Mouse (Mus musculus): ENCODE data around the gene Zc2hc1c.
A peak's percentile ranks its signal among the peaks of the same experiment; 100 is the strongest.

Gene Zc2hc1c

DNA sequence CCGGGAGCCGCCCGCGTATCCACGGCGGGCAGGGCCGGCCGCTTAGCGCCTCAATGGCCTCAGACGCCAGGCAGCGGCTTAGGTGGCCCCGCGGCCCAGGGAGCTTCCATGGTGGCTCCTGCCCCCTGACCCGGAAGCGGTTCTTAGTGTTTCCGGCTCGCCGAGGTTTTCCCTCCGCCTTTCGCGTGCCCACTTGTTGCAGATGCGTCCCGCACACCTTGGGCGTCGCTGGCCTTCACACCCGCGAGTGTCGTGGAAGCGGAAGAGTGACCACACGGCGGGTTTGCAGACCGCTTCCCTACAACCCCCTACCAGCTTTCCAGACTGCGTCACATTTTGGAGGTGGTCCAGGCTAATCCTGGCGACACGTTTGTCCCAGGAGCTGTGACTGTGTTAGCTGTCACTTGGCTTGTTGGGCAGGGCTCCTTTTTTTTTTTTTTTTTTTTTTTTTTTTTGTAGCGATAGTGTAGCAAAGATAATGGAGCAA is 50.9 kb downstream of the Zc2hc1c start, which contains the start of gene Nek9:
Nek9 (minus strand) TSS at position 120 of the 487 bp plus-strand sequence.
- peak; percentile 95 for DNase-seq (ENCODE audit: low read depth, low spot score)

DNA sequence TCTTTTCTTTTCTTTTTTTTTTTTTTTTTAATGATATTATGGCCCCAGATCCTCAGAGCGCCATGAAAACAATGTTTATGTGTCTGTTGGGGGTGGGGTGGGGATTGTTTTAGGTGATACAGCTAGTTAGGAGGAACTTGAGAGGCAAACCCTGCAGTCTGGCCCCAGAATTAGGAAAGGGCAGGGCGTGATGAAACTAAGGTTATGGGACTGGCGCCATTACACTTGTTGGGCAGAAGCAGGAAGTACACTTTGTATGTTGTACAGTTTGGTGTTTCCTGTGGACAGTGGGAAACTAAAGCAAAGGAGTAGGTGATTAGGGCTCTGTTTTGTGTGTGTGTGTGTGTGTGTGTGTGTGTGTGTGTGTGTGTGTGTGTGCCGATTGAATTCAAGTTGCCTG is 51.6 kb downstream of the Zc2hc1c start:
- no peak for DNase-seq (ENCODE audit: low read depth, low spot score)

DNA sequence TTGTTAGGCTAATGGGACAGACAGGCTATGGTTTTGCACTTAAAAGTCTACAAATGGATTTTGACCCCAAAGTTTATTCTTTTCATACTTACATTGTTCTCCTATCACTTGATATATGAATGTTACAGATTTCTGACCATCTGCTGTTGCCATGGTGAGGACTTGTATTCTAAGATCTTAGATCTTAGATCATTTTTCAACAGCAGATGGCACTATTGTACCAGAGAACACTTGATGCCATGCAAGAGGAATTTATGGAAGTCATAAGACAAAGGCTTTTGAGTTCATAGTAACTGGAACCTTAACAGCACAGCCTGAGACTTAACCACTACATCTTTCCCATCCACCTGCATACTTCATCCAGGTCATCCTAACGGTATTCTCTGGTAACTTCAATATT is 52.7 kb downstream of the Zc2hc1c start:
- peak; percentile 93 for DNase-seq (ENCODE audit: low read depth, low spot score)

- no peak for DNase-seq (ENCODE audit: low read depth, low spot score)
Observed at GRCm38 (mm10) chr12:85342310-85342709, 53.9 kb downstream of the Zc2hc1c start.

DNA sequence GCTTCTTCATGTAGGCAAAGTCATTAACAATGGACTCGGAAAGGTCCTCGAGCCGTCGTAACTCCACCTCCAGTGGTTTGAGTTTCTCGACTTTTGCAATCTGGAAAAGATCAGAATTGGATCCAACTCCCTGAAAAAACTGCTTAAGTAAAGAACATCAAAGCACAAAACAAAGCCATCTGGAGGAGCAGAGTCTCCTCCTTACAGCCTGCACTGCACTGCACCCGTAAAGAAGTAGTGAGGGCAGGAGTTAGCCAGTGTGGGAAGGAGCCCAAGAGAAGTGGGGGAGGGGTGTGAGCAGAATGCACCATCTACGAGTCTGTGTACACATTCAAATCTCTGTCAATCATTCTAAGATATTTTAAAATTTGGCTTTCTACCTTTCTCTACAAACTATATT is 55.9 kb downstream of the Zc2hc1c start:
- DNase-seq (ENCODE audit: low read depth, low spot score) = peak; percentile 39

DNA sequence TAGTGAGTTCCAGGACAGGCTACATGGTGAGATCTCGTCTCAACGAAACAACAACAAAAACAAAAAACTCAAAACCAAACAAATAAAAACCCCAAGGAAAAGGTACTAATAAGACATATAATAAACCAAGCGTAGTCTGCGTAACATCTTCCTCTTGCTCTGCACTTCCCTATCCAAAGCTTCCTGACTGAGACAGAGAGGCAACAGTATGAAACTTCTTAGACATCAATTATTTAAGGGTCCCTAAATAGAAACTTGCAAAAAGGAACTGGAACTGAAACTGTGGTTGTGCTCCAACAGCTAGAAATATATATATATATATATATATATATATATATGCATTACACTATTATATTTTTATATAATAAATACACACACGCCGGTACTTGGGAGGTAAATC is 57.2 kb downstream of the Zc2hc1c start:
- DNase-seq (ENCODE audit: low read depth, low spot score) = no peak

- DNase-seq (ENCODE audit: low read depth, low spot score) = peak; percentile 82
Observed at GRCm38 (mm10) chr12:85346374-85346773, 58.0 kb downstream of the Zc2hc1c start.

DNA sequence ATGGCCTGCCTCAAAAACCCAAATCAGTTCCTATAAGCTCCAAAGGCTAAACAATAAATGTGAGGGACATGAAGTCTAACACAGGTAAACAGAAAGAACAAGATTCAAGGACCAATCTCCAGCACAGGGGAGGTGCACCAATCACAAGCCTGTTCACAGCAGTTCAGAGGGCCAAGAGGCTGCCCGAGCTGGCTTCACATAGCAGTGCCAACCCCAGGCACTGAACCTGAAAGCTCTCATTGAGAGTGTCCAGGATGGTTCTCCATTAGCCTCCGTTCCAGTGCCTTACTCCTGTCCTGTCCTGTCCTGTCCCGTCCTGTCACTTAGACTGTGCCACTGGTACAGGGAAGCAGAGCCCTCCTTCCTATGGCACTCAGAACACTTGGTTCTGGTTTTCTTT is 58.8 kb downstream of the Zc2hc1c start:
- DNase-seq (ENCODE audit: low read depth, low spot score) = no peak

- DNase-seq (ENCODE audit: low read depth, low spot score) = no peak
Observed at GRCm38 (mm10) chr12:85348338-85348737, 59.9 kb downstream of the Zc2hc1c start.
